ENCODE assay signal across 10 mouse cellular contexts in the genomic region with DNA sequence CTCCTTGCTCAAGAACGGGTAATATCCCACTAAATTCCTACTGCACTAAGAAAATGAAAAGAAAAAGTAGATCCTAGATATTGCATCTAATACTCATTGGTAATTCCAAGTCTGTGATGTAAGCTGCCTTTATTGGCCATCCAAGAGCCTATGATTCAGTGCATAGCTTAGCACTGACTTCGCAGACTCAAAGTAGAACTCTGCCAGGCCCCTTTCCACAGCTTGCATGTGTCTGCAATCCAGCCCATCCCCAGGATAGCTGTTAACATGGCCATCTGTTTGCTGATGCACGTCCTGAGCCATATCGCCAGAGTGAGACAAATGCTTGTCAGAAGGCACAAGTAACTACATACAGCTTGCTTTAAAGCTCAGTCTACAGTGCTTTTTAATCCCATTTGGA.
DNase-seq lines count a peak whose midpoint lies in the region; ATAC-seq and TF ChIP-seq lines count a peak whose summit lies in the region.
"Had no signal": no experiment of that assay in that cellular context is flagged by ENCODE, and none has a peak within 500 bp of the region (broad histone marks: within the 10 kb centered on the region; RNA-seq: fewer than 3 reads in every experiment).

No protein-coding gene starts in this region.

- no peak for TF ChIP-seq POLR2A in brain, embryonic 14.5 days (IDR thresholded peaks at IDR 0.05; ENCODE audit: borderline replicate concordance, extremely low read depth, insufficient read depth, insufficient read length, poor library complexity, severe bottlenecking)

- intact Hi-C loops in left cerebral cortex, postnatal 36 days (cut with DNase I) = no loop called here

- no peaks in the 10 kb centered on the region for H3K4me1 ChIP-seq in heart, postnatal 0 days (ENCODE audit: control insufficient read depth, insufficient read depth)

- 0 out of 2 replicates have a peak, but pooled peaks have one; percentile 54 for TF ChIP-seq EP300 in heart, postnatal 0 days (IDR thresholded peaks at IDR 0.05; ENCODE audit: low read depth)

- H3K4me2 ChIP-seq in heart, postnatal 0 days (ENCODE audit: low read depth, low read length) = no peak overlapping the region

- no peaks in the 10 kb centered on the region for H3K9me3 ChIP-seq in heart, postnatal 0 days (replicated peaks; ENCODE audit: control insufficient read depth, low read length)

- no peak for TF ChIP-seq CTCF in brain, embryonic 14.5 days (IDR thresholded peaks at IDR 0.05; ENCODE audit: borderline replicate concordance, extremely low read depth, insufficient read depth, insufficient read length)
- TF ChIP-seq CTCF in heart, postnatal 0 days (IDR thresholded peaks at IDR 0.05; ENCODE audit: low read depth) = no peak

- H3K9ac ChIP-seq in heart, postnatal 0 days (replicated peaks; ENCODE audit: low read depth, low read length) = no peak overlapping the region

- H3K27me3 ChIP-seq in heart, postnatal 0 days (ENCODE audit: control insufficient read depth, insufficient read depth, low read length) = no peaks in the 10 kb centered on the region
- H3K27me3 ChIP-seq: CH12.LX had no signal

- ATAC-seq in heart, postnatal 0 days (ENCODE audit: insufficient read depth, low read depth) = peak; percentile 86

- 36% methylated on average over 4 of the region's 4 CpGs for WGBS in heart, postnatal 0 days

- no peaks in the 10 kb centered on the region for H3K36me3 ChIP-seq in heart, postnatal 0 days (replicated peaks; ENCODE audit: control insufficient read depth, insufficient read depth, low read length)

- no peak overlapping the region for H3K4me3 ChIP-seq in heart, postnatal 0 days (ENCODE audit: low read depth, low read length)

- H3K27ac ChIP-seq in heart, postnatal 0 days (ENCODE audit: low read depth) = no peak overlapping the region

- DNase-seq in gastrocnemius, adult 18-20 months (ENCODE audit: low spot score) = peak; percentile 29
- DNase-seq in gastrocnemius, postnatal 10 days = no peak
- peak; percentile 86 for DNase-seq in brain, embryonic 14.5 days (ENCODE audit: low read depth)
- peak; percentile 54 for DNase-seq in heart, postnatal 0 days (ENCODE audit: low spot score)
- DNase-seq in left cerebral cortex, postnatal 36 days (ENCODE audit: low spot score in 2 of 2) = peak; percentile 26 to 47
- no peak for DNase-seq in MN1 (ENCODE audit: low spot score)
- DNase-seq in kidney, adult 18-20 months = no peak
- DNase-seq in spleen, postnatal 10 days (ENCODE audit: low spot score in 2 of 2) = no peak
- DNase-seq: adrenal gland, postnatal 36 days had no signal

Comparison
In these comparisons a context has a peak if more than half of its experiments do, and no peak if none do; other contexts are left out.
1. DNase-seq: peak in gastrocnemius, adult 18-20 months (single experiment), brain, embryonic 14.5 days (single experiment), heart, postnatal 0 days (single experiment) and left cerebral cortex, postnatal 36 days (2 of 2); none in gastrocnemius, postnatal 10 days (single experiment), MN1 (single experiment), kidney, adult 18-20 months (single experiment) and spleen, postnatal 10 days (0 of 2).